Mouse (Mus musculus) forebrain, embryonic 11.5 days (tissue): ENCODE data around the gene Bag1. TPM values are rescaled to one million over a fixed set of nuclear protein-coding genes. Genes with fewer than 3 reads are reported as not detected.

ENCODE experiments used
- ATAC-seq: fragments of 200-750 bp; cut with Nextera tagmentation; replicated peaks from 2 replicates; pipeline ENCODE4 v1.8.0; 2017; ENCODE audit warnings: moderate TSS enrichment; ENCODE audit not compliant: low FRiP score
- DNase-seq: peaks from one replicate; pipeline ENCODE4 v3.0.0-alpha.2; 2017; ENCODE audit warnings: low spot score
- H3K27ac ChIP-seq: fragments of 300-500 bp; sonication (generic); 2 replicates; pipeline ENCODE4 v1.5.1; 2014; ENCODE audit warnings: low read depth, low read length
- H3K27me3 ChIP-seq: fragments of 300-500 bp; sonication (generic); 2 replicates; pipeline ENCODE4 v1.6.1; 2014; ENCODE audit warnings: mild to moderate bottlenecking, low read length, mixed read lengths; ENCODE audit not compliant: control insufficient read depth, insufficient read depth
- H3K36me3 ChIP-seq: fragments of 300-500 bp; sonication (generic); 2 replicates; pipeline ENCODE4 v1.6.1; 2014; ENCODE audit warnings: mild to moderate bottlenecking, low read length, moderate library complexity, mixed read lengths; ENCODE audit not compliant: control insufficient read depth, insufficient read depth
- H3K4me1 ChIP-seq: fragments of 300-500 bp; sonication (generic); replicated peaks from 2 replicates; pipeline ENCODE4 v1.6.1; 2014; ENCODE audit warnings: low read length, mixed read lengths; ENCODE audit not compliant: control insufficient read depth, insufficient read depth
- H3K4me2 ChIP-seq: fragments of 300-500 bp; sonication (generic); 2 replicates; pipeline ENCODE4 v1.6.1; 2014; ENCODE audit warnings: low read depth, mild to moderate bottlenecking, low read length, moderate library complexity, mixed read lengths; ENCODE audit not compliant: severe bottlenecking
- H3K4me3 ChIP-seq: fragments of 300-500 bp; sonication (generic); 2 replicates; pipeline ENCODE4 v1.5.1; 2014; ENCODE audit warnings: low read depth, low read length
- H3K9ac ChIP-seq: fragments of 300-500 bp; sonication (generic); 2 replicates; pipeline ENCODE4 v1.6.1; 2014; ENCODE audit warnings: low read length
- H3K9me3 ChIP-seq: fragments of 300-500 bp; sonication (generic); 2 replicates; pipeline ENCODE4 v1.6.1; 2016; ENCODE audit warnings: low read length, mixed read lengths; ENCODE audit not compliant: control insufficient read depth
- WGBS: fragments of 180-500 bp; shearing (Covaris S2); extraction: QIAGEN DNeasy Blood & Tissue Kit; methylation state at CpG from one replicate; pipeline ENCODE4 v1.1.7; 2014; 5-methylcytosine and 5-hydroxymethylcytosine counted together
- polyA plus RNA-seq: library from polyadenylated mRNA; unstranded; fragments of >200 nt; fragmentation: Nextera tagmentation; extraction: Ambion mirVana; gene quantifications from 2 replicates; pipeline ENCODE4 v1.2.1, GENCODE M21; 2014

Gene Bag1
- polyA plus RNA-seq, 1 experiment from 2014 or later, result 227 TPM

DNA sequence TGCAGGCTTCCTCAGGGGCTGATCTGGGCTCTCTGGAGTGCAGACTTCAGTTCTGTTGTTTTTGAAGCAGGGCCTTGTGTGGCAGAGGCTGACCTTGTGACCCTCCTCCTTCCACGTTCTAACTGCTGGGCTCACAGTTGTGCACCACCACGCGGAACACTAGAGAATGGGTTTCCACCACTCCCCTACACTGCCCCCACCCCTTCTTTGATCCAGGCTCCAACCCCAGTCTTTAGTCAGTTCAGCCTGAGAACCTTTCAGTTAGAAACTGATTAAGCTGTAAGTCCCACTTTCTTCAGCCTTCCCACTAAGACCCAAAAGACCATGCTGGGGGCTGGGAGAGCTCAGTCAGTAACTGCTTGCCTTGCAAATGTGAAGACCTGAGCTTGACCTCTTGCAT lies 22.5 kb downstream of the Bag1 start:
- Histone ChIP-seq H3K4me1 (no peaks in the 10 kb centered on the region), H3K9ac (no peak overlapping the region), H3K36me3 (no peaks in the 10 kb centered on the region), H3K27ac (no peak overlapping the region), H3K4me2 (no peak overlapping the region), H3K27me3 (no peaks in the 10 kb centered on the region), H3K4me3 (no peak overlapping the region), H3K9me3 (no peaks in the 10 kb centered on the region)
- WGBS, result 50% methylated on average over 3 of the region's 3 CpGs
- ATAC-seq, result no peak
- DNase-seq, result no peak

DNA sequence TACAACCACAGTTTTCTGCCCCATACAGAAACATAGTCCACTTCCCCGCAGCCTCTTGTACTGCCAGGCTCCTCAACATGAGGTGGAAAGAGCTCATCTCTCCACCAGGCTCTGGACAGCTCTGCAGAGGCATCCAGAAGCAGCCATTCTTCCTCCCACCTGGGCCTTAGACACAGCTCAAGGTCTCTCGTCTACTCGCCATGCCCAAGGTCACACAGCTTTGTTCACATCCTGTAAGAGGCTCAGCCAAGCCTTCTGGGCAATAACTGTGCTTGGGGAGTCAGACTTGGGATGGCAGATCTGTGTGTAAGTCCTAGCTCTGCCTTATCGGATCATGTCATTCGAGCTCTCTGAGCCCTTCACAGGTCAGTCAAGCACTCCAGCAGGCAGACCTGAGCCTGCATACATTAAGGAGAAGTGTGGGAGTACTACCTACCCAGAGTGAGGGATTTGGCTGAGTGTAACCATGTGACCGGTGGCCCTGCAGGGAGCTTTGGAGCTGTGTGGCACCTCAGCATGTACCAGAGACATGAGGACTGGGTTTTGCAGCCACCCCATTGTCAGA lies 24.9 kb downstream of the Bag1 start:
- H3K27ac ChIP-seq, result no peak overlapping the region
- DNase-seq, result no peak
- no peaks in the 10 kb centered on the region for H3K27me3 ChIP-seq
- H3K4me1 ChIP-seq, result no peaks in the 10 kb centered on the region
- WGBS, result 80% methylated on average over 6 of the region's 6 CpGs
- no peak overlapping the region for H3K4me2 ChIP-seq
- ATAC-seq, result no peak
- H3K4me3 ChIP-seq, result no peak overlapping the region
- no peaks in the 10 kb centered on the region for H3K36me3 ChIP-seq
- no peaks in the 10 kb centered on the region for H3K9me3 ChIP-seq
- H3K9ac ChIP-seq, result no peak overlapping the region

DNA sequence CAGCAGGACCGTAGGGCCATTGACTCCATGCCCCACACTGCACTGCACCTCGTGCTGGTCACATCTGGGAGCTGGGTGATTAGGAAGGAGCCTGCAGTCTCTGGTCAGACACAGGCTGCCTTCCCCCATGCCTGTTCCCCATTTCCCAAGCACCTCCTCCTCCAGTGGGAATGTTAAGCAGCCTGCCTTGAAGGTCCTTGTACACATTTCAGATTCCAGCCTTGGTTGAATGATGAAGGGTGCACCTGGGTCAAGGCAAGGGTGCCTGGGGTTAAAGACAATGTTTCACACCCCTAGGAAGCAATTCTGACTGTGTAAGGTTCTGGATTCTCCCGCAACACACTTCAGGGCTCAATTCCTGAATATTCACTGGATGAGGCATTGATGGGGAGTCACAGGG lies 26.8 kb downstream of the Bag1 start:
- ATAC-seq (no peak), DNase-seq (no peak)
- Histone ChIP-seq H3K9me3 (no peaks in the 10 kb centered on the region), H3K36me3 (no peaks in the 10 kb centered on the region), H3K9ac (no peak overlapping the region), H3K4me1 (no peaks in the 10 kb centered on the region), H3K27ac (no peak overlapping the region), H3K4me3 (no peak overlapping the region), H3K27me3 (no peaks in the 10 kb centered on the region), H3K4me2 (no peak overlapping the region)
- 80% methylated on average over 3 of the region's 3 CpGs for WGBS

DNA sequence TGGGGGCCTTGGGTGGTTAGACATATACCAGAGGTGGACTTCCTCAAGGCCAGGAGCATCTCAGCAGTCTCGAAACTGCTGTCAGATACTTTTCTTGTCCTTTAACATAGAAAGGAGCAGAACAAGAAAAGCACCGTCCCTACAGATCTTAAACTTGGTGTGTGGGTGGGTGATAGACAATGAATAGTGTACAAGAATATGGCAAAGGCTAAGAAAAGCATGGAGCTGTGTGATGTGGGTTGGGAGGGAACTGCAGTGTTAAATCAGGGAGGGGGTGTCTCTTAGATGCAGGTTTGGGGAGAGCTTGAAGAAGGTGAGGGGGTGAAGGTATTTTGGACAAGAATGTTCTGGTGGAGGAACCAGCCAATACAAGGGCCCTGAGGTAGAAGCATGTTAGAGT lies 27.5 kb downstream of the Bag1 start:
- H3K36me3 ChIP-seq, result no peaks in the 10 kb centered on the region
- H3K4me1 ChIP-seq, result no peaks in the 10 kb centered on the region
- DNase-seq (no peak), ATAC-seq (no peak)
- 81% methylated on average over 2 of the region's 2 CpGs for WGBS
- no peak overlapping the region for H3K9ac ChIP-seq
- H3K4me3 ChIP-seq, result no peak overlapping the region
- no peaks in the 10 kb centered on the region for H3K9me3 ChIP-seq
- no peak overlapping the region for H3K4me2 ChIP-seq
- no peaks in the 10 kb centered on the region for H3K27me3 ChIP-seq
- H3K27ac ChIP-seq, result no peak overlapping the region

DNA sequence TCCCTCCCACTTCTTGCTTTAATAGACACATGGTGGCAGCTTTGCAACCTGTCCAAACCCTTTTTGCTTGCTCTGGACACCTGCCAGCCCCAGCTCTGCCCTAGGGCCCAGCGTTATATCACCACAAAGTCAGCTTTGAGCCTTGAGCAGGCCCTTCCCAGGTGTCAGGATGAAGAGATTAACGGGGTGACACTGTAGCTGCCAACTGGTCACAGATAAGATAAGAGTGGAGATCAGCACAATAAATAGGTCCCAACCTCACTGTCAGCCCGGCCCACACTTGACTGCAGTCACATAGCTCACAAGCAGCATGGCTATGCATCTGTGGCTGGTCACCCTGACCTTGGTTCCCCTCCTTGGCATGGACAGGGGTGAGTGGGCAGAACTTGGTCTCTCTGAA lies 28.3 kb downstream of the Bag1 start, which contains the start of gene Spink4:
Gene Spink4 (plus strand): TSS at position 268 of the 400 bp plus-strand sequence.
- ATAC-seq, result no peak
- Histone ChIP-seq H3K9me3 (no peaks in the 10 kb centered on the region), H3K36me3 (no peaks in the 10 kb centered on the region), H3K4me2 (no peak within 1 kb of the TSS), H3K27ac (no peak within 1 kb of the TSS), H3K4me3 (no peak within 1 kb of the TSS), H3K4me1 (no peaks in the 10 kb centered on the region), H3K9ac (no peak within 1 kb of the TSS), H3K27me3 (no peaks in the 10 kb centered on the region)
- no peak for DNase-seq
- WGBS, result 74% methylated on average over 3 of the region's 3 CpGs

DNA sequence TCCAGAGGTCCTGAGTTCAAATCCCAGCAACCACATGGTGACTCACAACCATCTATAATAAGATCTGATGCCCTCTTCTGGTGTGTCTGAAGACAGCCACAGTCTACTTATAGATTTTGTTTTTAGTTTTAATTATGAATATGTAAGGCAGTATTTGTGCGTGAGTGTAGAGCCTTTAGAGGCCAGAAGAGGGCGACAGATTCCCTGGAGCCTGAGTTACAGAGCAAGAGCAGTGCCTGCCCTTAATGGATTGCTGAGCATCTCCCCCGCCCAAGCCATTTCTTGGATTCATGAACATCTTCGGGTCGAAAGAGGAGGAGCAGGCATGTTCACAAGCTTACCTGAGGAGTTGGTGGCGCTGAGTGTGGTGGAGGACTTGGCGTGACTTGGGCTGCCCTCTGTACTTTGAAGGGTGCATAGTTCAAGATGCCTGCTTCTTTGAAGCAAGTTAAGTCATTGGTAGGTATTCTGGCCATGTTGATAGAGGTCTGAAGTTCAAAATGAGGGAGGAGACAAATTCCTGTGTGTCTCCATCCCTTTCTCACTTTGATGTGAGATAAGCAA lies 31.4 kb downstream of the Bag1 start:
- DNase-seq, result no peak
- H3K4me1 ChIP-seq, result no peaks in the 10 kb centered on the region
- H3K36me3 ChIP-seq, result no peaks in the 10 kb centered on the region
- WGBS, result 87% methylated on average over 7 of the region's 7 CpGs
- no peak overlapping the region for H3K9ac ChIP-seq
- H3K9me3 ChIP-seq, result no peaks in the 10 kb centered on the region
- ATAC-seq, result no peak
- H3K4me3 ChIP-seq, result no peak overlapping the region
- no peak overlapping the region for H3K4me2 ChIP-seq
- no peaks in the 10 kb centered on the region for H3K27me3 ChIP-seq
- H3K27ac ChIP-seq, result no peak overlapping the region

DNA sequence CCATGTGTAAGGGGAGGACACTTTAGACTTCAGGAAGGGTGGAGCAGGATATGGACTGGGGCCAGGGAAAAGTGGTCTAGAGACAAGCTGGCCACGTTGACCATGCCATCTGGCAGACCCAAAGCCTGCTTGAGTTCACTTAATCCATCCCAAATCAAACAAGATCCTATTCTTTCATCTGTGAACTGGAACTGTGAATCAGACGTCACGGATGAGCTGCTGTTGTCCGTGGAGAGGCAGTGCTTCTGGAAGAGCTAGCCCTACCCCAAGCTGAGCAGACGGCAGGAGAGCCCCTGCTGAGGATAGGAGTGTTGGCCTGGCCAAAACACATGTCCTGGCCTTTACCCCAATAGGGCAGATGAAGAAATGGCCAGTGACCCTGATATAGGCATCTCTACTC lies 32.1 kb downstream of the Bag1 start:
- DNase-seq (no peak), ATAC-seq (no peak)
- WGBS, result 73% methylated on average over 5 of the region's 5 CpGs
- no peak overlapping the region for H3K4me2 ChIP-seq
- no peaks in the 10 kb centered on the region for H3K36me3 ChIP-seq
- no peaks in the 10 kb centered on the region for H3K9me3 ChIP-seq
- H3K27ac ChIP-seq, result no peak overlapping the region
- H3K9ac ChIP-seq, result no peak overlapping the region
- no peak overlapping the region for H3K4me3 ChIP-seq
- no peaks in the 10 kb centered on the region for H3K27me3 ChIP-seq
- no peaks in the 10 kb centered on the region for H3K4me1 ChIP-seq

DNA sequence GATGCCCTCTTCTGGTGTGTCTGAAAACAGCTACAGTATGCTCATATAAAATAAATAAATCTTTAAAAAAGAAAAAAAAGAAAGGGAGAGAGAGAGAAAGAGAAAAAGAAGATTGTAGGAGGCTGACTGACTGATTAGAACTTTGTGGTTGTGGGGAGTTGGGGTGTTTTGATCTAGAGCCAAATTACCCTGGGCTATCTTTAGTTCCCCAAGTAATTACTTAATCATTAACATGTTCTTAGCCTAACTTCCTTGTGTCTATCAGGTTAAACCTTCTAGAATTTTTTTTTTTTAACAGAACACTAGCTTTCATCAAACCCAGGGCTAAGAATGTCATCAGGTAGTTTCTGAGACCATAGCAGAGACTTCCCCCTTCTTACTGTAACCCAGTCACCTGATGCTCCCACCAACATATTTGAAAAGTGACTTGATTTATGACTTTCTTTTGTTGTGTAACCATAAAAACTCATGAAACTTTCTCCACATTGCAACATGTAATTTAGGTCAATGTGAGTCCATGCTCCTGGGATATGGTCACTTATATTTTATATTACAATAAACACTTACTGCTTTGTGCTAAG lies 33.7 kb downstream of the Bag1 start:
- no peak for ATAC-seq
- H3K27me3 ChIP-seq, result no peaks in the 10 kb centered on the region

More for the DNA sequence above, 33.7 kb downstream of the Bag1 start:
- Histone ChIP-seq H3K9ac (no peak overlapping the region), H3K4me2 (no peak overlapping the region), H3K4me1 (no peaks in the 10 kb centered on the region), H3K4me3 (no peak overlapping the region), H3K36me3 (no peaks in the 10 kb centered on the region), H3K27ac (no peak overlapping the region), H3K9me3 (no peaks in the 10 kb centered on the region)
- no peak for DNase-seq
